Mouse (Mus musculus) NIH3T3 (cell line): Measurements from ENCODE around the gene Psmd3.
"Not testable (repeated sequence)": the region's sequence is repeated elsewhere in the genome, so short reads cannot be mapped to it uniquely, and the experiment has no call there.

ENCODE experiments used
- DNase-seq: peaks from one replicate; pipeline ENCODE4 v3.0.0-alpha.2; 2012; ENCODE audit warnings: low read depth

Psmd3 gene

DNA sequence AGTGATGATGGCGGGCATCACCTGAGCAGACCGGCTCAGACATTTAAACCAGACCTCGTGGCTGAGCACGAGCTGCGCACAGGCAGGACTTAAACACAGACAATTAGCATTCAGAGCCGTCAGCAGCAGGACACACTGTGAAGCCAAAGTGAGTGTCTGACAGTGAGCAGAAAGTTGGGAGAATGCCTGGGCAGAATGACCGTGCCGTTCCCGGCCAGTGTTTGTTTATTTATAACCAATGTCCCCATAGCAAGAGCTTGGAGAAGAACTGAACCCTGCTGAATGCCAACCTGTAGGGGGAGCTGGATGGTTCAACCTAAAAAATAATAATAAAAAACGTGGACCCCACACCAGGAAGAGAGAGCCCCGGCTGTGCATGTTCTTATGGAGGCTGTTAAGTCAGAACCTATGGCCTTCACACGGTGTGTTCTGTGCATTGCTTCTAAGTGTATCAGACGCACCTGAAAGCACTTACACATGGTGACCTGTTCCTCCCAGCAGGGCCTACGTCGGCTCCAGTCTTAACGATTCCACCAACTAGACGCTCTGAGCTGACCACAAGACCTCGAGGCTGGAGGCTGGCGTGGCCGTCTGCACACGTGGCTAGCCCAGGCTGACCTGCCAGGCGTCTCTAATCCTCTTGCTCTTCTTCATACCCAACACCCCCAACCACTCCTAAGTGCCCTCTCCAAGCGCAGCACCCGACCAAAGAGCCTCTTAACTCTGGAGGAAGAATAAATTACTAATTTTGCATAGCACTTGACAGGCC is 39.3 kb downstream of the Psmd3 start:
- peak; percentile 74 for DNase-seq

DNA sequence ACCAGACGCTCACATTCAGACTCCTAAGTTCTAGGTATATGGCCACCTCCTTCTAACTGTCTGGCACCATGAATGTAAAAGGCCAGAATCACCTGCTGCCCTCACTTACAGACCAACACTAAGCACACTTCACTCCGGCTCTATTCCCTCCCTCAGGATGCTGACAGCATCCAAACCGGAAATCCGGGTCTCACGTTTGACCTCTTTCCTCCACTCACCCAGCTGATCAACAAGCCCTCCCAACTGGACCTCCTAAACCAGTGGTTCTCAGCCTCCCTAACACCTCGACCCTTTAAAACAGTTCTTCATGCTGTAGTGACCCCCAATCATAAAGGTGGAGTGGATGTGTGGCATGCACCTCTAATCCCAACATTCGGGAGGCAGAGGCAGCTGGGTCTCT is 40.7 kb downstream of the Psmd3 start:
- no peak for DNase-seq

DNA sequence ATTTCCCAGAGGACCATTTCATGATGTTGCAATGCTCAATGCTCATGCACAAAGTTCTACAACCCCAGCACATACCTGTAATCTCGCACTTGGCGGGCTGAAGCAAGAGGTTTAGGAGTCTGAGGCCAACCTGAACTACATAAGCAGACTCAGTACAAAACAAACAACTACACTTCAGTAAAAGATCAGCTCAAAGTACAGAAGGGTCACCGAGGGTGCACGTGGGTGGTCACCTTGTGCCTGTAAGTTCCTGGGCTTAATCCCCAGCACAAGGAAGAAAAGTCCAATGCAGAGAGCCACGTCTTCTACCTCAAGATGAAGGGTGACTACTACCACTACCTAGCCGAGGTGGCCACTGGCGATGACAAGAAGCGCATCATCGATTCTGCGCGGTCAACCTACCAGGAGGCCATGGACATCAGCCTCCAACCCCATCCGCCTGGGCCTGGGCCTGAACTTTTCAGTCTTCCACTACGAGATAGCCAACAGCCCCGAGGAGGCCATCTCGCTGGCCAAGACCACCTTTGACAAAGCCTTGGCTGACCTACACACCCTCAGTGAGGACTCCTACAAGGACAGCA is 43.7 kb downstream of the Psmd3 start:
- DNase-seq = no peak

DNA sequence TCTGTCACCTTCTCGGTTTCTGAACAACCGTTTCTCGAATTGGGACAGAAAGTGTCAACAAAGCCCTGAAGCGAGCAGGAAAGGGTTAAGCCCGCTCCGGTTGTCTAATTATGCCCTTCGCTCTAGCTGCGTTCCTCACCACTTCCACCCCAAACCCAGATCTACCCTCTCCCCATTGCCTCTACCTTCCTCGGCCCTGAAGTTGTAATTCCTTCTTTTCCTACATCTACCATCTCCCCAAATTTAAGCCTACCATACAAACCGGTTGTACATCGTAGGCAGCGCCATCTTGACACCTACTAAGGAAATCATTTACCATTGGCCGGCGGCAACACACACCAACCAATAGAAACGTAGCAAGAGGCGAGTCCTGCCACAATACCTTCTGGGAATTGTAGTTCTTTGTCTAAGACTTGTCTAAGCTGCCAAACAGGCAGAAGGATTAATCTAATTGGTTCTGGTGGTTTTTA is 46.8 kb downstream of the Psmd3 start, which contains the start of gene Med24:
TSS of gene Med24 (minus strand) at position 317 of the 470 bp plus-strand sequence.
- peak; percentile 92 for DNase-seq

DNA sequence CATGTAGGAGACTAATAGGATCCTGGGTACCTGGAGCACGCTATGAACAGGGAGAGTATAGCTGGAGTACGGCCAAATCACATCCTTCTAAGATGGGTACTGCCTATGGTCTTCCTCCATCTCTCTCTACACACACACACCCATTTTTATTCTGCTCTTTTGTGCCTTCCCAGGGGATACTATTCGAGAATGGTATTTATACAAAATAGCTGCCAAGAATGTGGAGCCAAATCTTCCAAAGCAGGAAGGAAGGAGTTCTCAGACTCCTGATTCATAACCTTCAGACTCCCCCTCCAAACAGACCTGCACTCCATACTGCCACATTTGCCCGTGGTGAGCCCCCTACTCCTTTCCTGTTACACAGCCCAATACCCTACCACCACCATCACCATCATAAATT is 48.4 kb downstream of the Psmd3 start:
- DNase-seq = peak; percentile 71

DNA sequence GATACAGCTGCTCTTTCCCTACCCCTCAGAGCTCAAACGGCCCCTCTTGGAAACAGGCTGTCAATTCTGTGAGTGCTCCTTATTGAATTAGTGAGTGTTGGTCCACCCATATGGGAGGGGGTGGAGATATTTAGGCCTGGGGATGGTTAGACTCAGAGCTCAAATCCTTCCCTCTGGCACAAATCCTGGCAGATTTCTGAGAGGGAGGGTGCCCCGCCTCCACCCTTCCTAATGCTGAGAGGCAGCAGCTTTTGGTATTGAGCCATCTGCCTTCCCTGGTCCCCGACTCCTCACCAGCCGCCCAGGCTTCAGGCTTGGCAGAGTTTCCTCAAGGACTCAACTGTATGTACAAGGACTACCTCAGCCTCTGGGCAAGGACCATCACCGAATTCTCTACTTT is 48.8 kb downstream of the Psmd3 start:
- DNase-seq = peak; percentile 85

DNA sequence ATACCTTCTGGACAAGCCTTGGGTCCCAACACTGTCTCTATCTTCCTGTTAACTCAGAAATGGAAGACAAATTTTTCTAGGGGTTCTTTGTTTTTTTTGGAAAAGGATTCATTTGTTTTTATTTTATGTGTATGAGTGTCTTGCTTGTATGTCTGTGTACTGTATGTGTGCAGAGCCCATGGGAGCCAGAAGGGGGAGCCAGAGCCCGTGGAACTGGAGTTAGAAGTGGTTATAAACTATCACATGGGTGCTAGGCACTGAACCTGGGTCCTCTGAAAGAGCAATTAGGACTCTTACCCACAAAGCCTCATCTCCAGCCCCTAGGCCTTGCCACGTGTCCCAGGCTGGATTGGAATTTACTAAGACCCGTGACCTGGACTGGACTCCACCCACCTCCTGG is 51.7 kb downstream of the Psmd3 start:
- DNase-seq = peak; percentile 33

DNA sequence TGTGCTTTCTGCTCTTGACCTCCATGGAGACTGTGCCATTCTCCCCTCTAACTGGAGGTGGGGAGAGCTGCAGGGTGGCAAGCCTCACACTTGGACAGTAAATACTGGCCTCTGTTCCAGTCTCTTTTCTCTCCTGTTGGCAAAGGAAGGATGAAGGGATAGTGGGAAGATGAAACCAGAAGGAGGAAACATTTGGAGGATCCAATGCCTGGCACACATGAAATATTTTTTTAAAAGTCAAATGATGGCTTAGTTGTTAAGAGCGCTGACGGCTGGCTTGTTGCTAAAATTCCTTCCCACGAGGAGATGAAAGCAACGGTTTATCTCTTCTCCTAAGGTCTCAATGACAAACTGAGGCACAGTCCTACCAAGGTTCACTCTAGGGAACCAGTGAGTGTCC is 52.8 kb downstream of the Psmd3 start:
- no peak for DNase-seq

DNA sequence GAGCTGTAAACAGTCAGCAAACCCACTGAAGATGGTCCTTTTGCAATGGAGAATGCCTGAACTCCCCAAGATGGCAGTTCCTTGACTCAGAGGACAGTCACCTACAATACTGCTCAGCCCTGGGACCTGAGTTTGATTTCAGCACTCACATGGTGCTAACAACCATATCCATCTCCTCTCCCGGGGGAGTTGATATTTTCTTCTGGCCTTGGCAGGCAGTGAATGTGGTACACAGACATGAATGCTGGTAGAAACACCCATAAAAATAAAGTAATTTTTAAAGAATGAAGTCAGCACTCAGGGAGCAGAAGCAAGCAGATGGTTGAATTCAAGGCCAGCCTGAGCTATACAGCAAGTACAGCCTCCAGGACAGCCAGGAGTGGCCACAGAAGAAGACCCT is 53.8 kb downstream of the Psmd3 start:
- peak; percentile 71 for DNase-seq

DNA sequence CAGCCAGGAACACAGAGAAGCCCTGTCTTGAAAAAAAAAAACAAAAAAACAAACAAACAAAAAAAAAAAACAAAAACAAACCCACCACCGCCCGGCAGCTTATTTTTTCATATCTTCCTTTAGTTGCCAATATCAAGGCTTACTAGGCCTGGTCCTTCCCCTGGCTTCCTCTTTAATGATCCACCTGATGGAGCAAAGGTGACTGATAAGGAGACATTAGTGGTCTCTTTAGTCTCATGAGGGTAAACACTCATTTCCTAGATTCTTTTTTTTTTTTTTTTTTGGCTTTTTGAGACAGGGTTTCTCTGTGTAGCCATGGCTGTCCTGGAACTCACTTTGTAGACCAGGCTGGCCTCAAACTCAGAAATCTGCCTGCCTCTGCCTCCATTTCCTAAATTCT is 54.9 kb downstream of the Psmd3 start:
- DNase-seq = not testable (repeated sequence)

DNA sequence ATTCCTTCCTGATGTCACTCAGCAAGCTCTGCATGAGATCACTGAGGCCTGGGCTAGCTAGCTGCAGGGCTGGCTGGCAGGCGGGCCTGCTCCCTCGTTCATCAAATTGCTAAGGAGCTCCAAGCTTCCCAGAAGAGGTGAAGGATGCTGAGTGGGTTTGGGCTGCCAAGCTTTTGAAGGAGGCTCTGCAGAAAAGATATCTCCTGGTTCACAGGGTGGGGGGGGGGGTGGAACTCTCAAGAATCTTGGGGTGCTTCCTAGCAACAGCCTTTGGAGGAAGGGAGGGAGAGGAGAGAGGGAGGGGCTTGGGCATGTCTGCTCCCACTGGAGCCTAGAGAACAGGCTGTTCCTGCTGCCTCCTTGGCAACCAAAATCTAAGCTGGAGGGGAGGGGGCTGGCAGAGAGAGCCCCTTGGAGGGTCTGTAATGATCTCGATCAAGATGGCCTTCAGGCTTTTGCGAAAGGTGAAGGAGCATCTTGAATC is 56.1 kb downstream of the Psmd3 start:
- DNase-seq = peak; percentile 28

DNA sequence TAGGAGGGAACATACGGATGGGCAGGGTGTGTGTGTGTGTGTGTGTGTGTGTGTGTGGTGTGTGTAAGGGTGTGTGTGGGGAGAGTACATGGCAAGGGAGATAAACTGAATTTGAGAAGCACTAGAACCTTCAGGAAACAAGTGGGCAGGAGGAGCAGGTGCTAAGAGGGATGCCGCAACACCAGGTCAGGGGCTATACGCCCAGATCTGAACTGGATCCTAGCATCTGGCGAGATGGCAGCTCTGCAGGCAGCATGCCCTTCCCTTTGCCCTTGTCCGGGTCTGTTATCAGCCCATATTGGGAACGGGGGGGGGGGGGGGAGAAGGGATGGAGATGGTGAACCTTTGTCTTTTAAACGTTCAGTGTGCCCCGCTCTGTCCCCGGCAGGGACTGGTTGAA is 56.6 kb downstream of the Psmd3 start:
- no peak for DNase-seq

DNA sequence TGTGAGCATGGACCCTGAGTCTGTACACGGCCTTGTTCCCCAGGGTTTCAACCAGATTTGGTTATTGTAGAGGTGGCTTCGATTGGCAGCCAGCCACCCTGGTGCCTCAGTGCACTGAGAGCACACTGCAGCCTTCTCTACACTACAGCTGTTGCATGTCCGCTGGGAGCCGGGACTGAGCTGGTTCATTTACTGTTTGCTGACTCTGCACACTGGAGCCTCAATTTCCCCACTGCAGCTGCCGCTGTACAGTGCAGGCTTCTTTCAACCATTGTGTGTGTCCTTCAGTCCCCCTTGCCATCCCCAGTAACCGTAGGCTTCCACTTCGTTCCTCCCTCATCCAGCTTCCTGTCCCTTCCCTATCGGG is 57.7 kb downstream of the Psmd3 start:
- DNase-seq = no peak

DNA sequence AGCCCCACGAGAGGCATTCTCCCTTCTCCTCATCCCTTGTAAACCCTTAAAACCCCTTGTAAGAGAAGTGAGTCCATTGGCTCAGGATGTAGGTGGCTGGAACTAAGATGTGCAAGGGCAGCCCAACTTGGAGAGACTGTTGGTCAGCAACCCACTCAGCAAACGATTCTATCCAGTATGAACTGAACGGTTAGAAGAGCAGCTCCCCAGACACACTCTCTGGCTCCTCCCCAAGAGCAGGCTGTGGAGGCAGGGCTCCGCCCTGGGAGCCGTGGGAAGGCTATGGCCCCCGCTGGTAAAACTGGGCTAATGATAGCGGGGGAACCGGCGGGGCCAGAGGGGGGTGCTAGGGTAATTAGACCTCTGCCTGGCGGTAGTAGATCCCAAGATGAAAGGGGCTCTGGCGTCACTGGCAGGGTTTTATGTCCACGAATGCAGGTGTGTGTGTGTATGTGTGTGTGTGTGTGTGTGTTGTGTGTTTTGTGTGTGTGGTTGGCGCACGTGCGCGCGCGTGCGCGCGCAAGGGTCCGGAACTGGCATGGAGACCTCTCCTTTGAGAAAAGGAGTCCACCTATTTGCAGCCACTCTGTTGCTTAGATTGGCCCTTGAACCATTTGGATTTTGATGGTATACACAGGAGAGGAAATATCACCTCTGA is 58.2 kb downstream of the Psmd3 start, which contains the start of gene Thra:
TSS of gene Thra (plus strand) at position 246 of the 658 bp plus-strand sequence.
- peak; percentile 86 for DNase-seq

DNA sequence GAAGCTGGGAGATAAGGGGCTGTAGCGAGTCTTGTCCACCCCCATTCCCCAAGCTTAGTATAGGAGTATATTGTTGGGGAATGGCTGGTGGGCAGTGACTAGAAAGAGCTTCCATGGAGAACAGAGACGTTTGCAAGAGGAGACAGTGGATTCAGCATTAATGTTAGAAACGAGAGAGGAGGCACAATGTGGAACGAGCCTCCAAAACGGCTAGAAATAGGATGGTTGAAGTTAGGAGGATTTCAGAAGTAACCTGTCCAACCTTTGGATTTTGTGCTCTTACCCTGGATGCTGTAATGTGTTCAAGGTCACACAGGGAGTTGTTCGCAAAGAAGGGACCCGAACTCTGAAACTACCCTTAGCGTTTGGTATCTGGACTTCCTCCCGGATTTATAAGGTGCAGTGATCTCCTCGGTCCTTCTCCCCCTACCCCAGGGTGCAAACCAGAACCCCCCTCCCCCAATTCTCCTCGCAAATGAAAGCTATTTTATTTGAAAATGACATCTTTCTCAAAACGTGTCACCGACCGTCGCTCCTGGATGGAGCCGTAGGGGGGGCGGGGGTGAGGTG is 58.8 kb downstream of the Psmd3 start:
- no peak for DNase-seq

DNA sequence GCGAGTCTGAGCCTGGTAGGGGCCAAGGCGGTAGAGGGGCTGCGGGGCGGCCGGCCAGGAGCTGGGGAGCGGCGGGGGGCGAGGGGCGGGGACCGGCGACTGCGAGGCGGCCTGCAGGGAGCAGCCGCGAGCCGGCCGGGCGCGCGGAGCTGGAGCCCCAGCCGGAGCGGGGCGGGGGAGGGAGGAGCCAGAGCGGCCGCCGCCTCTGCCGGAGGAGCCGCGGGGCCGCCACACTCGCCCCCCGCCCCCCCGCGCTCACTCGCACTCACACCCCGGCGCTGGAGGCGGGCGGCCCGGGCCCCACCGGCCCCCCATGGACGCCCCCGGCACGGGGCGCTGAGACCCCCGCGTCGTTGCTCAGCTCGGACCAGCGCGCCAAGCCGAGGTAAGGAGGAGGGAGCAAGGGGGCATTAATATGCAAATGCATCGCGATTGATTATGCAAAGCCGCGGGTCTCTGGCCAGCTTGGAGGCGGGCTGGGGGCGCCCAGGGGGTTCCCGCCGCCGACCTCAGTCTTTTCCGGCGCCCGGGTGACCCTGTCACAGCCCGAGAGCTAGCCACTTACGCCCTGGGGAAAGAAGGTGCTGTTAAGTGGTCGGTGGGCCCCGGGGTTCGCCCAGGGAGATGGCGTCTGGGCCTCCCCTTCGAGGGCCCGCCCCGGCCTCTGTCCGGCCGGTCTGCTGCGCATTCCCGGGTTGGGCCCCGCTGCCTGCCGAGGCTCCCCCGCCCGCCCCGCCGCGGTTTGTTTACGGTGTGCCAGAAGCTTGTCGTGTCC is 59.5 kb downstream of the Psmd3 start:
- DNase-seq = peak; percentile 90

DNA sequence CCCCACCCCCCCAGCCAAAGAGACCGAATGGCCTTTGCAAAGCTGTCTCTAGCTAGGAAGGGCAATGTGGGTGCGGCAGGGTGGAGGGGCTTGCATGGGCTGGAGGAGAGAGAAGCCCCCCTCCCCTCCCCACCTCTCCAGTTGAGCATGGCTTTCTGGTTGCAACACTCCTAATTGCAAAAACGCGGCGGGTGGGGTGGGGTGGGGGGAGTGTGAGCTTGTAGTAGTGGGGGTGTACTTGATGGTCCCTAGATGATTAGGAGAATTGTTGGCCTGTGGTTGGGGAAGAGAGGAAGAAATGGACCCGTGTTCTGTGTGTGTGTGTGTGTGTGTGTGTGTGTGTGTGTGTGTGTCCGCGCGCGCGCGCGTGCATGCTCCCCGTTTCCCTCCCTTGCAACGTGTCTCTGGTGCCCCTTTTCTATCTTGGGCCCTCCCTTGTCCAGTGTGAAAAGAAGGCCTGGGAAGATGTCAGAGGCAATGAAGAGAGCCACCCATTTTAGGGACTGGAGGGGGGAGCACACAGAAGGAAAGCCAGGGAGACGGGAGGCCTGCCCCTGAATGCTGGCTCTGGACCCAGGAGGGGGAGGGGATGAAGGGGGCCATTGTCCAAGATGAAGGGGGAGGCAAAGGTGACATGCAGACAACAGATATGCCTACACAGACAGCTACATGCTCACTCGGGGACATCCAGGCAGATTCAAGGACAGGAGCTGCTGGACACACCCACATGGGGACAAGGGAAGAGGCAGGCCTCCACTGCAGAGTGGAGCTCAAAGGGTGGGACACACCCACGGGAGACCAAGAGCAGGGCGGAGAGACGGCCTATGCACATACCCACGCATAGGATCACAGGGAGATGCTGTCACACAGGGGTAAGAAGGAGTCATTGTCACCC is 60.3 kb downstream of the Psmd3 start:
- peak; percentile 62 for DNase-seq

DNA sequence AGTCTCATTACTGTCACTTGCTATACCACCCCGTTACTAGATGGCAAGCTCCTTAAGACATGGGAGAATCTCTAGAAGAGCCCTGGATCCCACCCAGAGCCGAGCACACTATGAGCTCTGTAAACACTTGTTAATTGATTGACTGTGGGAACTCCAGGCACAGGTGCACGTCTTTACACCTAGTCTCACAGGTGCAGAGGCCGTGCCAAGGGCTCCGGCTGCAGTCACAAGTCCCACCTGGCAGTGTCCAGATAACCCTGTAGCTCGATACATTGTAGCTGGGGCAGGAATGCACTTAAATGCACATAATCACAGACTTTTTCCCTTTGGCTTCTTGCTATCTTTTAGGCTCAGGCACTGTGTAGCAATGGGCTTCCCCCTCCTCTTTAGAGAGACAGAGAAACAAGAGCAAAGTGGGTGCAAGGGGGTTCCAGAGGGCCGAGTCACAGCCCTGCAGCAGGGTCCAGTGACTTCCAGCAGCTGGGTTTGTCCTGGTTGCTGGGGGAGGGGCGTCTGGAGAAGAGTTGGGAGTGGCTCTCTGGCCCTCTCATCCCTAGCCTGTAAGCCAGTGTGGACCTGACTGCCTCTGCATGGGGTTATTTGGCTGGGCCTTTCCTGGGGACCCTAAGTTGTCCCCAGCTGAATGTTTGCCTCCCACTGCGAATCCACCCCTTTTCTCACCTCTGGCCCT is 61.4 kb downstream of the Psmd3 start:
- DNase-seq = peak; percentile 52

DNA sequence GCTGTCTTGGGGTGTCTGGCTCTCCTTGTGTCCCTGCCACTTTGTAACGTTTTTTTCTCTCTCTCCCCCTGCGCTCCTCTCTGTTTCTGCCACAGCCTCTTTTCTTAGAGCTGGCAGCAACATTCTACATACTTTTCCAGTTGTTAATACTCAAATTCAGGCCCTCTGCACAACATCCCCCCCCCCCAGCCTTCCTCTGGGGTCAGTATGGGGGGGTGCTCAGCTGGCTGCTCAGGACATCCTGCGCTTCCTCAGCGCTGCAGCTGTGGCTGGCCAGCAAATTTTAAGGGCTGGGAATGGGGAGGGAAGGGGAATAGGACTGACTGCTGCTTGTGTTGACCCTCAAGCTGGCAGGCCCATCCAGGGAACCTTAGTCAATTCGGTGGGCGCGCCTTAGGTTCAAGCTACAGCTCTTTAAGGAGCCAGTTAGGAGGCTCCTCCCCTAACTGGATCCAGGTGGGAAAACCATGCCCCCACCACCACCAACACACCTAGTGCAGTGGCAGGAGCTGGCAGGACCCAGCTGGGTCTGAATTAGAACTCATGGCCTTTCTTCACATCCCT is 62.2 kb downstream of the Psmd3 start:
- DNase-seq = no peak
